Mouse (Mus musculus) lung, adult 2 months (tissue): ENCODE measurements at regions not wholly inside any gene's neighbourhood (a gene's known extent, or its start where the extent isn't known, plus 50 kb on each side); places are given as distances from the start of the nearest gene placed in this dataset.

Experiments used
- CTCF ChIP-seq: fragments of 200-500 bp; IDR thresholded peaks from 2 replicates; pipeline ENCODE4 v1.5.1; 2011; ENCODE audit warnings: mild to moderate bottlenecking, low read length, control low read depth; ENCODE audit not compliant: insufficient read depth
- POLR2A ChIP-seq: fragments of 200-500 bp; IDR thresholded peaks from 2 replicates; pipeline ENCODE4 v1.6.1; 2011; ENCODE audit warnings: low read depth, mild to moderate bottlenecking, control low read depth, low read length, borderline replicate concordance; ENCODE audit errors: extremely low read depth

- no peak for TF ChIP-seq POLR2A
- no peak for TF ChIP-seq CTCF
Measured at GRCm38 (mm10) chr13:114584566-114584965, 125.8 kb upstream of the Fst start.
